Mouse (Mus musculus): ENCODE results near the gene Kpna7. TPM values are rescaled to one million over a fixed set of nuclear protein-coding genes. Genes with fewer than 3 reads are reported as not detected.
"Not testable (repeated sequence)": the region's sequence is repeated elsewhere in the genome, so short reads cannot be mapped to it uniquely, and the experiment has no call there.

Gene Kpna7
- polyA plus RNA-seq, 1 experiment from 2014 or later, result not detected

GRCm38 (mm10) chr5:145068863-145069262 lies 15.0 kb downstream of the Kpna7 start:
- no peaks in the 10 kb centered on the region for H3K36me3 ChIP-seq
- H3K4me1 ChIP-seq, result no peaks in the 10 kb centered on the region
- no peak overlapping the region for H3K27ac ChIP-seq (replicated peaks)
- WGBS, result 63% methylated on average over 3 of the region's 3 CpGs
- H3K4me3 ChIP-seq (replicated peaks), result no peak overlapping the region
- H3K9ac ChIP-seq (replicated peaks), result no peak overlapping the region
- H3K27me3 ChIP-seq (replicated peaks), result no peaks in the 10 kb centered on the region
- H3K9me3 ChIP-seq (replicated peaks), result no peaks in the 10 kb centered on the region
- ATAC-seq (ENCODE audit: low FRiP score), result no peak
- H3K4me2 ChIP-seq, result no peak overlapping the region

- WGBS, result 82% methylated on average over 1 of the region's 1 CpGs
Observed at GRCm38 (mm10) chr5:145064765-145065340, 19.0 kb downstream of the Kpna7 start.

DNA sequence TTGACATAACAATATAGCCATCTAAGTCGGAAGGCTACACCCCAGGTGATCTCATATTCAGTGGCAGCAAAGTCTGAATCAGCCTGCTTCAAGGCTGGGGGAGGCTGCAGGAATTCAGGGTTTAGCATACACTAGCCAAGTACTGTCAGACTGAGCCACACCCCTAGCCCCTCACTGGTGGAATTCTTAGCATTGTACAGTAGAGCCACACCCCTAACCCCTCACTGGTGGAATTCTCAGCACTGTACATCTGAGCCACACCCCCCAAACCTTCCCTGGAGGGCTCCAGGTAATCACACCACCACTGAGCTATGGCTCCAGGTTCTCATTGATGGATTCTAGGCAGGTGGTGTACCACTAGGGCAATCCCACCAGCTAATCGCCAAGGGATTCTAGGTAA lies 24.3 kb downstream of the Kpna7 start:
- Histone ChIP-seq H3K36me3 (no peaks in the 10 kb centered on the region), H3K4me1 (no peaks in the 10 kb centered on the region), H3K4me2 (no peak overlapping the region), H3K27me3 (replicated peaks) (no peaks in the 10 kb centered on the region), H3K27ac (replicated peaks) (no peak overlapping the region), H3K4me3 (replicated peaks) (no peak overlapping the region), H3K9me3 (replicated peaks) (no peaks in the 10 kb centered on the region), H3K9ac (replicated peaks) (no peak overlapping the region)
- no peak for ATAC-seq (ENCODE audit: low FRiP score)
- 87% methylated on average over 2 of the region's 2 CpGs for whole genome bisulfite sequencing

More at GRCm38 (mm10) chr5:145064765-145065340, 19.0 kb downstream of the Kpna7 start:
- H3K4me3 ChIP-seq (replicated peaks), result no peak overlapping the region
- no peaks in the 10 kb centered on the region for H3K9me3 ChIP-seq (replicated peaks)
- no peaks in the 10 kb centered on the region for H3K36me3 ChIP-seq
- H3K4me2 ChIP-seq, result no peak overlapping the region
- no peaks in the 10 kb centered on the region for H3K4me1 ChIP-seq
- no peak for ATAC-seq (ENCODE audit: low FRiP score)
- H3K27ac ChIP-seq (replicated peaks), result no peak overlapping the region
- no peaks in the 10 kb centered on the region for H3K27me3 ChIP-seq (replicated peaks)
- no peak overlapping the region for H3K9ac ChIP-seq (replicated peaks)

DNA sequence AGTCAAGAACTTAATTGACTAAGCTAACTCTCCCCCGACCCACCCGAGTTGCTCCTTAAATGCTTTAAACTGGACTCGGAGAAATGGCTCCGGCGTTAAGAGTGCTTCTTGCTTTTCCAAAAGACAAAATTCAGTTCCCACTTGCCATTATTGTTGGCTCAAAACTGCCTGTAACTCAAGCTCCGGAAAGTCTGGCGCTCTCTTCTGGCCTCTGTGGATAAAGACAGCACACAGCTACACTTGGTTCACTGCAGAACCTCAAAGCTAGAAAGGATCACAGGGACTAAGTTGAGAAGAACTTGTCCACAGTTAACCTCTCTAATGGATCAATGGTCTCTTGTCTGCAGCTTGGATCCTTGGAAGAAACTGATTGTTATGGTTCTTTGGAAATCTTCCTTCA lies 25.1 kb downstream of the Kpna7 start:
- no peaks in the 10 kb centered on the region for H3K4me1 ChIP-seq
- H3K36me3 ChIP-seq, result no peaks in the 10 kb centered on the region
- no peaks in the 10 kb centered on the region for H3K27me3 ChIP-seq (replicated peaks)
- no peak overlapping the region for H3K4me3 ChIP-seq (replicated peaks)
- H3K4me2 ChIP-seq, result no peak overlapping the region
- no peak overlapping the region for H3K9ac ChIP-seq (replicated peaks)
- WGBS, result 94% methylated on average over 7 of the region's 7 CpGs
- no peak overlapping the region for H3K27ac ChIP-seq (replicated peaks)
- no peaks in the 10 kb centered on the region for H3K9me3 ChIP-seq (replicated peaks)
- ATAC-seq (ENCODE audit: low FRiP score), result no peak

DNA sequence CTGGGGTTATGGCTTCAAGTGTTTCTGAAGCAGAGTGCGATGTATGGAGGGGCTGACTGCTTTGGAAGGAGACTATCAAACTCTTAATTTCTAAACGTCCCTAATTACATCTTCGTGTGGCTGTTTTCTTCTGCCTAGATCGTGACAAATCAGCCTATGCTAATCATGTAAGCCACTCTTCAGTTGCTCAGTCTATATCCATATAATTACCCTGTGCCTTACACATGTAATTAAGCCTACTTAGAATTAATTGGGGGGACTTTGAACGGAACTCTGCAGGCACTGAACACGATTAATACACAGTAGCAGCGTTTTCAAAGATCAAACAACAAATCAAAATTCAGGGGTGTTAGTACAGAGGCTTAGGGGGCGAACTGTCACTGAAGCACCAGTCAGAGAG lies 25.9 kb downstream of the Kpna7 start:
- Histone ChIP-seq H3K9me3 (replicated peaks) (no peaks in the 10 kb centered on the region), H3K4me3 (replicated peaks) (no peak overlapping the region), H3K4me1 (no peaks in the 10 kb centered on the region), H3K4me2 (no peak overlapping the region), H3K36me3 (no peaks in the 10 kb centered on the region), H3K27me3 (replicated peaks) (no peaks in the 10 kb centered on the region), H3K9ac (replicated peaks) (no peak overlapping the region), H3K27ac (replicated peaks) (no peak overlapping the region)
- ATAC-seq (ENCODE audit: low FRiP score), result no peak
- 73% methylated on average over 8 of the region's 8 CpGs for WGBS

- H3K27ac ChIP-seq (replicated peaks); H3K4me3 ChIP-seq (replicated peaks); H3K9ac ChIP-seq (replicated peaks); H3K4me1 ChIP-seq; H3K27me3 ChIP-seq (replicated peaks); H3K9me3 ChIP-seq (replicated peaks); H3K36me3 ChIP-seq; H3K4me2 ChIP-seq; ATAC-seq (ENCODE audit: low FRiP score): not testable (repeated sequence)
- 85% methylated on average over 3 of the region's 3 CpGs for WGBS
Observed at GRCm38 (mm10) chr5:145054187-145054586, 29.6 kb downstream of the Kpna7 start.

GRCm38 (mm10) chr5:145042690-145043089 lies 41.1 kb downstream of the Kpna7 start, which contains the start of gene 1700018F24Rik:
Gene 1700018F24Rik, plus strand, starts transcription at chr5:145042990.
- H3K4me3 ChIP-seq (replicated peaks); H3K27ac ChIP-seq (replicated peaks); H3K36me3 ChIP-seq; H3K27me3 ChIP-seq (replicated peaks); H3K9me3 ChIP-seq (replicated peaks); H3K4me2 ChIP-seq; H3K4me1 ChIP-seq; H3K9ac ChIP-seq (replicated peaks); ATAC-seq (ENCODE audit: low FRiP score): not testable (repeated sequence)
- WGBS, result 83% methylated on average over 3 of the region's 3 CpGs

- Histone ChIP-seq H3K36me3 (no peaks in the 10 kb centered on the region), H3K27me3 (replicated peaks) (no peaks in the 10 kb centered on the region)
Observed at GRCm38 (mm10) chr5:145041628-145042027, 42.2 kb downstream of the Kpna7 start.

DNA sequence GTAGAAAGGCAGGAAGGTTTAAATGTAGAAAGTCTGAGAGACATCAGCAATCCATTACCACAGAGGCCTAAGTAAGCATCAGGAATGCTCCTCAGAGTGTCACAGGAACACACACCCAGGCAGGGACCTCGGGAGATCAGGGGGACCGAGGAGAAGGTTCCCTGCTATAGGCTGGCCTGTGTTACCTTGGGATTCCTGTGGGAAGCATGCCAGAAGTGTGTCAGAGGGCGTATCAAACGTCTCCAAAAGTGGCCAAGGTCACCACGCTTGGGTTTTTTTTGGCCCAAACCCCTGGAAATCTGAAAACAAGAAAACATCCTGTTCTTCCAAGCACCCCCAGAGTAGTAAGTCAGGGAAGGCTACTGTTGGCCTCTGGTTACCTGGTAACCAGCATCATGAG lies 51.4 kb downstream of the Kpna7 start, which contains the start of gene Gm4871:
Gm4871 (minus strand) TSS at position 364 of the 400 bp plus-strand sequence.
- H3K27me3 ChIP-seq (replicated peaks); H3K27ac ChIP-seq (replicated peaks); H3K4me1 ChIP-seq; H3K4me3 ChIP-seq (replicated peaks); H3K9me3 ChIP-seq (replicated peaks); H3K4me2 ChIP-seq; H3K9ac ChIP-seq (replicated peaks); H3K36me3 ChIP-seq; ATAC-seq (ENCODE audit: low FRiP score): not testable (repeated sequence)
- 75% methylated on average over 5 of the region's 5 CpGs for WGBS

More at GRCm38 (mm10) chr5:145041628-145042027, 42.2 kb downstream of the Kpna7 start:
- H3K4me1 ChIP-seq, result no peaks in the 10 kb centered on the region
- no peak overlapping the region for H3K4me3 ChIP-seq (replicated peaks)
- no peak overlapping the region for H3K4me2 ChIP-seq
- ATAC-seq (ENCODE audit: low FRiP score), result no peak
- H3K9ac ChIP-seq (replicated peaks), result no peak overlapping the region
- H3K9me3 ChIP-seq (replicated peaks), result no peaks in the 10 kb centered on the region
- WGBS, result 45% methylated on average over 4 of the region's 4 CpGs
- H3K27ac ChIP-seq (replicated peaks), result no peak overlapping the region

DNA sequence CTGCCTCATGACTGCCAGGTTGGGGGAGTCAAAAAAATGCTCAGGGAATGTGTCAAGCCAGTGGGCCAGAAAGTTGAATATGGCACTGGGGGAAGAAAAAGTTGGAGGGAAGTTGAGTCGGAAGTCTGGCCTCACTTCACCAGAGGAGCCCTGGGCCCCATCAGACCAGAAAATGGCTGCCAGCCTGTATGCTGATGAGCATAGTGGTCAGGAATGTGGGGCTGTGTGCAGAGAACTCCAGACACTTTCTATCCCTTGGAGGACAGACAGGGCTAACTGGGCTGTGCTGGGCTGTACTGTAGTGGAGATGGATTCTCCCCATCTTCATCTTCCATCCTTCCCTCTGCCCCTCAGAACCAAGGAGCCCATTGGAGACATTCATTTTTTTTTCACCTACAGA lies 53.4 kb downstream of the Kpna7 start:
- not testable (repeated sequence) for ATAC-seq (ENCODE audit: low FRiP score); H3K4me3 ChIP-seq (replicated peaks); H3K4me1 ChIP-seq; H3K27ac ChIP-seq (replicated peaks); H3K9ac ChIP-seq (replicated peaks); H3K36me3 ChIP-seq; H3K4me2 ChIP-seq; H3K27me3 ChIP-seq (replicated peaks); H3K9me3 ChIP-seq (replicated peaks)
- 100% methylated on average over 1 of the region's 1 CpGs for WGBS

GRCm38 (mm10) chr5:145020712-145021111 lies 63.1 kb downstream of the Kpna7 start:
- H3K27me3 ChIP-seq (replicated peaks); H3K27ac ChIP-seq (replicated peaks); H3K9me3 ChIP-seq (replicated peaks); H3K4me3 ChIP-seq (replicated peaks); H3K4me1 ChIP-seq; H3K9ac ChIP-seq (replicated peaks); ATAC-seq (ENCODE audit: low FRiP score); H3K36me3 ChIP-seq; H3K4me2 ChIP-seq: not testable (repeated sequence)
- 81% methylated on average over 1 of the region's 1 CpGs for WGBS

GRCm38 (mm10) chr5:145020254-145020653 lies 63.6 kb downstream of the Kpna7 start:
- H3K4me1 ChIP-seq; H3K36me3 ChIP-seq; ATAC-seq (ENCODE audit: low FRiP score); H3K27ac ChIP-seq (replicated peaks); H3K4me2 ChIP-seq; H3K9ac ChIP-seq (replicated peaks); H3K9me3 ChIP-seq (replicated peaks); H3K27me3 ChIP-seq (replicated peaks); H3K4me3 ChIP-seq (replicated peaks): not testable (repeated sequence)
- 42% methylated on average over 1 of the region's 1 CpGs for WGBS

Measured in neural tube, embryonic 15.5 days (tissue).